Mouse (Mus musculus): ENCODE data around the gene Arhgap35. TPM values are rescaled to one million over a fixed set of nuclear protein-coding genes. Genes with fewer than 3 reads are reported as not detected.

Gene Arhgap35
- total RNA-seq, 2 experiments from 2014 or later: 140 TPM

- no peak for DNase-seq (ENCODE audit: low spot score in 2 of 2)
These were observed 89.3 kb downstream of the Arhgap35 start for GRCm38 (mm10) chr7:16525448-16525847.

DNA sequence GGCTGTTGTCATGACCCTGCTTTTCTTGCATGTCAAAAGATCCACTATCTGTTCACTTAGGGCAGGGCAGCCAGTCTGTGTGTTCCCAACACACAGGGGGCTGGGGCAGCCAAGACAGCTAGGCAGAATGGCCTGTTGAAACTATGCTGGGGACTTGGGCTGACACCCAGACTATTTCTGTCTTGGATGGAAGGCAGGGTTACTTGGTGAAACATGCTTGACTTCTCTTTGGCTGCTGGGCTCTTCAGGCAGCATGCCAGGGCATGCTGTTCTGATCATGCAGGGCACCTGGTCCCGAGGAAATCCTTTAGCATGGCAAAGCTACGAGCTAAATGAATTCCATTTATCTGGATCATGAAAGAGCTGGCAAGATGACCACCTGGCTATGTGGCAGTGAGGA lies 90.5 kb downstream of the Arhgap35 start:
- no peak for DNase-seq (ENCODE audit: low spot score in 2 of 2)

GRCm38 (mm10) chr7:16519310-16519709 lies 95.5 kb downstream of the Arhgap35 start:
- no peak for DNase-seq (ENCODE audit: low spot score in 2 of 2)

- no peak for DNase-seq (ENCODE audit: low spot score in 2 of 2)
These were observed 97.6 kb downstream of the Arhgap35 start for GRCm38 (mm10) chr7:16517198-16517597.

DNA sequence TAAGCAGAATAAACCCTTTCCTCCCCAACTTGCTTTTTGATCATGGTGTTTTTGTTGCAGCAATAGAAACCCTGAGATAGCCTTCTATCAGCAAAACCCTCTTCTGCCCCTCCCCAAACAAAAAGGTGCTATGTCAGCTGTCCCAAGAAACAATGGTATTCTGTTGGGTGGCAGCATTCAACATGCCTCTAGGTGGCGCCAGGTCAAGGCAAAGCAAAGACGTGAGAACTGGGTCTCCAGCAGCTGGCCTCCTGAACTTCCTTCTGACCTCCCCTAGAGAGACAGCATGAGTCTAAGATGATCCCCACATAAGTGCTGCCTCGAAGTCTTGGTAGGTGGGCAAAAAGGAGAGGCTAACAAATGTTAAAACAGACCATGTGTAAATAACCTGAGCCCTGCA lies 107.5 kb downstream of the Arhgap35 start:
- peak; percentile 48 to 52 for DNase-seq (ENCODE audit: low spot score in 2 of 2)

DNA sequence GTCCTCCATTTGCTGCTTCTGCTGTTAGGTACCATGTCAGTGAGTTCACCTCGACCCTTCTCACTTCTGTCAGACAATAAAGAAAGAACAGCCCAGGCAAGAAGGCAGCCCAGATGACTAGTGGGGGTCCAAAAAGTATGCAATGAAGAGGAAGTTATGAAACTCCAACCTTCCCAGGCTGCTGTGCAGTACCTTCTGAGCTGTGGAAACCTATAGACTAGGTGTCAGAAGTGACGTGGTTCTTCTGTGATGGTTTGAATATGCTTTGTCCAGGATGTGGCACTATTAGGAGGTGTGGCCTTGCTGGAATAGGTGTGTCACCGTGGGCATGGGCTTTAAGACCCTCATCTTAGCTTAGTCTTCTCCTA lies 109.6 kb downstream of the Arhgap35 start:
- DNase-seq (ENCODE audit: low spot score in 2 of 2): no peak

DNA sequence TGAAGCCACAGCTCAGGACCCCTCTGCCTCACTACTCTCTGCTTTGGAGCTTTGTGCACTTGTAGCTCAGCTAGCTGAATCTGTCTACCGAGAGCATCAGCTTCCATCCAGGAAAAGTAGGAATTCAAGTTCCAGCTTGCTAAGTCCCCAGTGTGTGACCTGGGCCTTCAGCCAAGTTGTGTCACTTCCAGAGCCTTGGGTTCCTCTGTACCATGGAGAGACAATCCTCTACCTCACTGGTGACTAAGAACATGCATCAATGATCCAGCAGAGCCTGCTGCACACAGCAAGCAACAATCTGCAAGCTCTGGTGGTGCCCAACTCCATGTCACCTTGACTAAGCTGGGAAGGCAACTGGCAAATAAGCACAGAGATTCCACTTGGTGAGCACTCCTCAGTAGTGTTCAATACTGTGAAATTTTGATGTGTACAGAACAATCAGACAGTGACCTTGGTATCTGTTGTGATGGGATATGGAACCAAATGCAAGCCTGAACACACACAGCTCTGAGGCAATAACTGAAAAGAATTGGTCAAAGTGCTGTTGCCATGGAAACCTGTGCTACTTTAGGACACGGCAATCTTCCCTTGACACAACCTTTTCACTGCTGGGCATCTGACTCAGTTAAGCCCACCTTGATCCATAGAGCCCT lies 110.1 kb downstream of the Arhgap35 start:
- no peak for DNase-seq (ENCODE audit: low spot score in 2 of 2)

DNA sequence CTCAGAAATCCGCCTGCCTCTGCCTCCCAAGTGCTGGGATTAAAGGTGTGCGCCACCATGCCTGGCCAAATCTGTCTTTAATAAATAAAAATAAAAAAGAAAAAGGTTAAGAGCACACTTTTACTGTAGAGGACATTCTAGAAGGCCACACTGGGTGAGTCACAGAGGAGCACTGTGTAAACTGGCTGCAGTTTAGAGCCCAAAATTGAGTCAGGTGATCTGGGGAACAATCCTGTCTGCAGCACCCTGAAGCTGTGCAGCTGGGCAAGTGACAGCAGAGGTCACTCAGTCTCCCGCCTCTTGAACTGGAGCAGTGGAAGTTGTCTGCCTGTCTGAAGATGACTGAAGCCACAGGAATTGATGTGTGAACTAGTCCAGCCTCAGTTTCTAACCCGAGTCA lies 113.2 kb downstream of the Arhgap35 start:
- no peak for DNase-seq (ENCODE audit: low spot score in 2 of 2)

GRCm38 (mm10) chr7:16499671-16500104 lies 115.1 kb downstream of the Arhgap35 start:
- DNase-seq (ENCODE audit: low spot score in 2 of 2): peak in 1 of 2 experiments; percentile 21

DNA sequence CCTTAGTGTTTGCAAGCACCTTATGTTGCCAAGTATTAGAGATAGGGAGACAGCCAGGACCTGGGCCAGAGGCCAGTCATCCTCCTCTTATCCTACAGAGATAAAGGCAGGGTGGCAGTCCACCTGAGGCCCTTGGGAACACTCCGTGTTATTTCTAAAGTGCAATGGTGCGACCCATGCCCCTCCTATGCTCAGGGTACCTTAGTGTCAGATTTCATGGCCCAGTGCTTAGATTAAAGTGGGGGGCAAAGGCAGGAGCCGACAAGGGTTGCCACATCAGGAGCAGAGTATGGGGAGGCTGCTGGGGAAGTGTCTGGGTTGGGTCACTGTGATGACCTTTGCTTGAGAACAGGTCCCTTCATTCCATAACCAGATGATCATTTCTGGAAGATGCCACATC lies 118.5 kb downstream of the Arhgap35 start:
- DNase-seq (ENCODE audit: low spot score in 2 of 2): no peak

DNA sequence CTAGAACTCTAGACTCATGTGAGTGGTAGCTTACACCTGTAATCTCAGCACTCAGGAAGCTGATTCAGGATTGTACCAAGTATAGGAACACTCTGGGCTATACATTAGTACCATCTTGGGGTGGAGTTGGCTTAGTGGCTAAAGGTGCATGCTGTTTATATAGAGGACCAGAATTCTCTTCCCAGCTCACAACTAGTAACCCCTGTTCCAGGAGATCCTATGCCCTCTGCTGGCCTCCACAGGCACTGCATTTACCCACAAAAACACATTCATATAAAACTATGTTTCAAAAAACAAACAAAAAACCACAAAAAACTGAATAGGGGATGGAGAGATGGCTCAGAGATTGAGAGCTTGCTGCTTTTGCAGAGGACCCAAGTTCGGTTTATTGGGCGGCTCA lies 121.4 kb downstream of the Arhgap35 start:
- peak; percentile 69 to 70 for DNase-seq (ENCODE audit: low spot score in 2 of 2)

- no peak for DNase-seq (ENCODE audit: low spot score in 2 of 2)
These were observed 122.6 kb downstream of the Arhgap35 start for GRCm38 (mm10) chr7:16492211-16492610.

GRCm38 (mm10) chr7:16491759-16492158 lies 123.0 kb downstream of the Arhgap35 start:
- DNase-seq (ENCODE audit: low spot score in 2 of 2): peak; percentile 66 to 77

- peak; percentile 38 to 63 for DNase-seq (ENCODE audit: low spot score in 2 of 2)
These were observed 124.8 kb downstream of the Arhgap35 start for GRCm38 (mm10) chr7:16489948-16490347.

DNA sequence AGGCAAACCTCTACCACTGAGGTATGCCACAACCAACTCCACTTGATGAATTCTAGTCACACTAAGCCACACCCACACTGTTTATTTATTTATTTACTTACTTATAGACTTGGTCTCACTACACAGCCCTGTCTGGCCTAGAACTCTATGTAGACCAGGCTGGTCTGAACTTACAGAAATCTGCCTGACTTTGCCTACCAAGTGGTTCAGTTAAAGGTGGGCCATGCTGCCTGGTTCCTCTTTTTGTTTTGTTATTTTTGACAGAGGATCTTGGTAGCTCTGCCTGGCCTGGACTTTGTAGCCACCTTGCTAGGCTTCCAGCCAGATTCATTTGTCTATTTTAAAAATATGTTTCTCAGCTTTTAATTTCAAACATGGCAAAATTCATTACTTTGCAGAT lies 126.0 kb downstream of the Arhgap35 start:
- DNase-seq (ENCODE audit: low spot score in 2 of 2): no peak

DNA sequence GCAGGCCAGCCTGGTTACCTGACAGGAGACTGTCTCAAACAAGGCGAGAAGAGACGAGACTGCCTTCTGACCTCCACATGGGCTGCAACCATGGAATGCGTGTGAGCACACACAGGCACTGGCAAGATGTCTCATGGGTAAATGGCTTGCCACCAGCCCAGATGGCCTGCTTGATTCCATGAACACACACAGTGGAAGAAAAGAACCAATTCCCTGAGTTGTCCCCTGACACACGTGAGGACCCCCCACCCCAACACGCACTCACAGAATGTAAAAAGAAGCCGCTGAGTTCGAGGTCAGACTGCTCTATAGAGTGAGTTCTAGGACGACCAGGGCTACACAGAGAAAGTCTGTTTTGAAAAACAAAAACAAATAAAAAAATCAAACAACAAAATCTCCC lies 137.2 kb downstream of the Arhgap35 start, which contains the start of gene Npas1:
Npas1 (minus strand) TSS at position 101 of the 400 bp plus-strand sequence.
- DNase-seq (ENCODE audit: low spot score in 2 of 2): no peak

DNA sequence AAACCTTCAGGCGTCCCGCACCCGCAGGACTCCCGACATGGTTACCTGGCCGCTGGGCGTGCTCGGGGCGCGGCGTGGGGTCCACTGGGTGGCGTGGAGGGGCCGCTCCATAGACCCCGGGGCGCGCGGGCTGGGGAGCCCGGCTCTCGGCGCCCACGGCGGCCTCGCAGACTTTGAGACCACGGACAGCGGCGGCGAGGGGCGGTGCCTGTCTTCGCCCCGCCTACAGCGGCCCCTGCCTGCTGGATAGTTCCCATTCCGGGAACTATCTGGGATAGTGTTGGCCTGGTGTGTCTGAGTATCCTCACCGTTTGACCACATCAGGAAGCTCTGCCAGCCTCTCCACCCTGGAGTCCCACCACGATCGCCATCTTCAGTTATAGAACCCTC lies 138.2 kb downstream of the Arhgap35 start:
- no peak for DNase-seq (ENCODE audit: low spot score in 2 of 2)

DNA sequence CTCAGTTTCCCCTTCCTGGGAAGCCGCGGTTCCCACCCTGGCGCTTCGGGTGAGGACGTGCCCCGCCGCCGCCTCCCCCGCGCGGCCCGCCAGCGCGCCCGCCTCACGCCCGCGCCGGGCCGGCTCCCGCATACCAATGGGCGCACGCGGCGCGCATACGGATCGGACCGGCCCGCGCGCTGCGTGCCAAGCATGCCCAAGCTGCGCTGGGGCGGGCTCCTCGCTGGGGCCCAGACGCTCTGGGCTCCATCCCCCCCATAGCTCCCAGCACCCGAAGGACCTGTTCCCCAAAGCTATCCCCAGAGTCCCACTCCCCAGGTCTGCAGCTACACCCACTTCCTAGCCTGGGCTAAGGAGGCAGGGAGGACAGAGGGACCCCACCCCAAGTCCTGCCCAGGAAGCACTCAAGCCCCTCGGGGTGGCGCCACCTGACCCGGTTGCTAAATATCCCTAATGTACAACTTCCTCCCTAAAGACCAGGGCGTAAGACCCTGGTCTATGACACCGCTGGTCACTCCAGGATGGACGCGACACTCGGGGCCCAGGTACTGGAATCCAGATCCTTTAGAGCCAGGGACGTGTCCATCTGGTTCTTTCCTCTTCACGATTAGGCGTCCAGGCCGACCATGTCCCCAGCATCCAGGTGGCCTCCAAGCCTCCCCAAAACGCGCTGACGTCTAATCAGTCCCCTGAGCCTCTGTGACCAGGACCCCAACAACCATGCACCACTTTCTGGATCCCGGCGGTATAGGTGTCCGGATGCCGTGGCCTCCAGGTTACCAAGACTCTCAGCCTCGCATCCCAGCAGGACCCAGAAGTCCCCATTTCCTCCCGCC lies 138.8 kb downstream of the Arhgap35 start:
- DNase-seq (ENCODE audit: low spot score in 2 of 2): no peak

DNA sequence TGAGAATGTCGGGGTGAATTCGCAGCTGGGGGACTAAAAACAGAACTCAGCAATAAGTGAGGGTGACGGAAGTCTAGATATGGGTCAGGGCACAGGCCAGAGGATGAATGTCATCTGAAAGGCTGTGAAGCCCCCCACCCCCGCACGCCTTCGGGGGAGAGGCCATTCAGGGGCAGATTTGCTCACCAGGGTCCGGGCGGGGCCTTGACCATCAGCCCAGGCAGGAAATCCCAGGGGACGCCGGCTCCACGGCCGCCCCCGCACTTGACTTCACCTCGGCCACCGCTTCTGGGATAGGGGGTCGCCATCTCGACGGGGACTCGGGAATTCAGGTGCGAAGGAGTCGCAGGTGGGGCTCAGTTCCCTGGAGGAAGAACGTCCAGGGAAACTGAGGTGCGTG lies 139.5 kb downstream of the Arhgap35 start:
- DNase-seq (ENCODE audit: low spot score in 2 of 2): no peak

GRCm38 (mm10) chr7:16474445-16474844 lies 140.3 kb downstream of the Arhgap35 start:
- DNase-seq (ENCODE audit: low spot score in 2 of 2): no peak

DNA sequence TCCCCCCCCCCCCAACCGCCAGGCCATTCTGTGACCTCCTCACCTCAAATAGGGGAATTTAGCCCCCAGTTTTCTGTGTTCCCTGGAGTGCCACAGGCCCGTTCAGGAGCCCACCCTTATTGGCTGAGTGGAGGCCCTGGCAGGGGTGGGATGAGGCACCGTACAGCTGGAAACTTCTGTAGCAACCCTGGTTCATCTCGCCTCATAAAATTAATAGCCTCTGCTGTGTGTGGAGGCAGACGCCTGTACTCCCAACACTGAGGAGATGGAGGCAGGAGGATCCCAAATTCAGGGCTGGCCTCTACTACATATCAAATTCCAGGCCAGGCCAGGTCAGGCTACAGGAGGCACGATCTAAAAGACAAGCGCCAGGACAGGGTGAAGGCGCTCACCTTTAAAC lies 140.9 kb downstream of the Arhgap35 start:
- no peak for DNase-seq (ENCODE audit: low spot score in 2 of 2)

GRCm38 (mm10) chr7:16472116-16472709 lies 142.6 kb downstream of the Arhgap35 start:
- no peak for DNase-seq (ENCODE audit: low spot score in 2 of 2)
